In the genomic region with DNA sequence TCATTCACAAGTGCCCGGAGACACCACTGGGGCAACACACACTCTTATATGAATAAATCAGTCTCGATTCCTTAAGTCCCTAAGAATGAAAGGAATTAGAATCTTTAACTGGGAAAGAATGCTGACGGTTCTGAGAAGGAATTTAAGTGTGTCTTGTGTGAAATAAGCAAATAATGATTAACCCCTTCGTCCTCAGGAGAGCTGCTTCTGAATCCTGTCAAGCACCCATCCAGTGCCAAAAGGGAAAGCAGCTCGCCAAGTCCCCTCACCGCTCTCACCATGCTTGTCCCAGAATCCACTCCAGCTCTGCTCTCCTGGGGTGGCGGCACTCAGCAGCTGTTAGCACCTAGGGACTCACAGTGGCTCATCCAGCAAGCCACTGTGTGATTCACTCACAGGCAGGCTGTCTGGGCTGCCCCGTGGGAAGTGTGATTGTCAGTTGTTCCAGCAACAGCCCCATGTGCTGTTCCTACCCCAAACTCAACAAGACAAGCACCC, we compare ENCODE assay signal across 8 mouse cellular contexts. TPM values are rescaled to one million over a fixed set of nuclear protein-coding genes. Genes with fewer than 3 reads are reported as not detected.
DNase-seq lines count a peak whose midpoint lies in the region; ATAC-seq and TF ChIP-seq lines count a peak whose summit lies in the region.

No protein-coding gene starts in this region.

- peaks cover 63% of the 10 kb centered on the region for H3K4me1 ChIP-seq in G1E (ENCODE audit: insufficient read depth, low read depth, low read length)
- H3K4me1 ChIP-seq in lung, embryonic 16.5 days (replicated peaks; ENCODE audit: control insufficient read depth, insufficient read depth, low read length) = peaks cover 70% of the 10 kb centered on the region

- peaks cover 36% of the 10 kb centered on the region for H3K36me3 ChIP-seq in G1E (replicated peaks)
- no peaks in the 10 kb centered on the region for H3K36me3 ChIP-seq in lung, embryonic 16.5 days (ENCODE audit: control insufficient read depth, insufficient read depth, low read length)

- no peak for TF ChIP-seq CTCF in G1E (IDR thresholded peaks at IDR 0.05; ENCODE audit: low read depth, low read length)

- DNase-seq in kidney, adult 11 months = peak; percentile 72
- DNase-seq in kidney, postnatal 10 days = no peak
- no peak for DNase-seq in G1E (ENCODE audit: low spot score)
- DNase-seq in fibroblast of lung, adult 2 months (ENCODE audit: low read depth) = peak; percentile 60
- no peak for DNase-seq in c-Kit-positive CD71-positive TER-119-positive erythroid progenitor cells, embryonic 14.5 days (ENCODE audit: low spot score)
- DNase-seq in B cell, adult 2 months = no peak
- no peak for DNase-seq in urinary bladder, adult 18-20 months (ENCODE audit: low spot score in 2 of 2)

- no peak overlapping the region for H3K9ac ChIP-seq in lung, embryonic 16.5 days (ENCODE audit: low read length)

- WGBS in lung, embryonic 16.5 days = 16% methylated on average over 8 of the region's 8 CpGs

- no peaks in the 10 kb centered on the region for H3K9me3 ChIP-seq in G1E (replicated peaks)
- no peaks in the 10 kb centered on the region for H3K9me3 ChIP-seq in lung, embryonic 16.5 days (ENCODE audit: control insufficient read depth, low read length)

- ATAC-seq in G1E (ENCODE audit: extremely low read depth, insufficient number of reproducible peaks, low FRiP score, poor library complexity, severe bottlenecking) = no peak
- peak; percentile 74 for ATAC-seq in lung, embryonic 16.5 days (ENCODE audit: low read depth)

- H3K27ac ChIP-seq in lung, embryonic 16.5 days (ENCODE audit: low read length) = peak overlapping the region; percentile 72

- H3K4me3 ChIP-seq in G1E (ENCODE audit: low read depth, low read length) = peak overlapping the region; percentile 59; the same call in 1 of the 2 replicates
- 0 out of 2 replicates have a peak overlapping the region, but pooled peaks have one; percentile 4 for H3K4me3 ChIP-seq in lung, embryonic 16.5 days (ENCODE audit: low read length)

- H3K4me2 ChIP-seq in lung, embryonic 16.5 days (ENCODE audit: low read depth, low read length) = peak overlapping the region; percentile 31; the same call in 1 of the 2 replicates

- H3K27me3 ChIP-seq in G1E (ENCODE audit: insufficient read depth, low read length) = no peaks in the 10 kb centered on the region
- no peaks in the 10 kb centered on the region for H3K27me3 ChIP-seq in lung, embryonic 16.5 days (ENCODE audit: control insufficient read depth, insufficient read depth, low read depth, low read length)

RNA-seq across cellular contexts. Expression of a gene that starts 7.4 kb away (rescaled TPM):
- total RNA-seq in G1E (2014; fragmentation: Nextera tagmentation) (77.5 and 83.7 TPM in 2 replicates), G1E (2017) (70.5 and 77.3 TPM in 2 replicates)
- 56.6 and 59.1 TPM in 2 replicates for polyA plus RNA-seq in G1E (2012)
- 131 and 138 TPM in 2 replicates for polyA plus RNA-seq in lung, embryonic 16.5 days (2015; fragmentation: Nextera tagmentation; extraction: Ambion mirVana)

Comparison
In these comparisons a context has a peak if more than half of its experiments do, and no peak if none do; other contexts are left out.
1. DNase-seq: peak in kidney, adult 11 months (single experiment) and fibroblast of lung, adult 2 months (single experiment); none in kidney, postnatal 10 days (single experiment), G1E (single experiment), c-Kit-positive CD71-positive TER-119-positive erythroid progenitor cells, embryonic 14.5 days (single experiment), B cell, adult 2 months (0 of 2) and urinary bladder, adult 18-20 months (0 of 2).